Mouse (Mus musculus) midbrain, postnatal 0 days (tissue): Measurements from ENCODE around the gene Duxf3. TPM values are rescaled to one million over a fixed set of nuclear protein-coding genes. Genes with fewer than 3 reads are reported as not detected.
A peak's percentile ranks its signal among the peaks of the same experiment; 100 is the strongest.
"Not testable (repeated sequence)": the region's sequence is repeated elsewhere in the genome, so short reads cannot be mapped to it uniquely, and the experiment has no call there.

Source experiments
- ATAC-seq: fragments of 200-750 bp; cut with Nextera tagmentation; 2 replicates; pipeline ENCODE4 v1.8.0; 2017; ENCODE audit warnings: moderate number of reproducible peaks, mild to moderate bottlenecking, moderate TSS enrichment, moderate library complexity; ENCODE audit not compliant: low FRiP score
- DNase-seq: peaks from one replicate; pipeline ENCODE4 v3.0.0-alpha.2; 2015; ENCODE audit warnings: low spot score
- H3K27ac ChIP-seq: fragments of 300-500 bp; sonication (generic); 2 replicates; pipeline ENCODE4 v1.5.1; 2014; ENCODE audit warnings: low read depth, mild to moderate bottlenecking, low read length, mixed read lengths
- H3K27me3 ChIP-seq: fragments of 300-500 bp; sonication (generic); 2 replicates; pipeline ENCODE4 v1.6.1; 2014; ENCODE audit warnings: low read length, control low read depth, mixed read lengths; ENCODE audit not compliant: insufficient read depth
- H3K36me3 ChIP-seq: fragments of 300-500 bp; sonication (generic); 2 replicates; pipeline ENCODE4 v1.6.1; 2014; ENCODE audit warnings: low read length, control low read depth, mixed read lengths; ENCODE audit not compliant: insufficient read depth
- H3K4me1 ChIP-seq: fragments of 300-500 bp; sonication (generic); 2 replicates; pipeline ENCODE4 v1.6.1; 2014; ENCODE audit warnings: mild to moderate bottlenecking, control low read depth, antibody characterized with exemption, low read length, mixed read lengths; ENCODE audit not compliant: insufficient read depth
- H3K4me2 ChIP-seq: fragments of 300-500 bp; sonication (generic); 2 replicates; pipeline ENCODE4 v1.6.1; 2014; ENCODE audit warnings: low read depth, mild to moderate bottlenecking, low read length, mixed read lengths; ENCODE audit not compliant: poor library complexity, severe bottlenecking
- H3K4me3 ChIP-seq: fragments of 300-500 bp; sonication (generic); 2 replicates; pipeline ENCODE4 v1.5.1; 2014; ENCODE audit warnings: low read depth, mild to moderate bottlenecking, low read length, moderate library complexity
- H3K9ac ChIP-seq: fragments of 300-500 bp; sonication (generic); replicated peaks from 2 replicates; pipeline ENCODE4 v1.6.1; 2014; ENCODE audit warnings: mild to moderate bottlenecking, low read length, moderate library complexity, mixed read lengths; ENCODE audit not compliant: poor library complexity, severe bottlenecking
- H3K9me3 ChIP-seq: fragments of 300-500 bp; sonication (generic); 2 replicates; pipeline ENCODE4 v1.6.1; 2016; ENCODE audit warnings: low read length, control low read depth
- CTCF ChIP-seq: IDR thresholded peaks from 2 replicates; pipeline ENCODE4 v1.5.1; 2016; ENCODE audit warnings: antibody characterized with exemption, mild to moderate bottlenecking
- WGBS: fragments of 180-500 bp; shearing (Covaris S2); extraction: QIAGEN DNeasy Blood & Tissue Kit; methylation state at CpG from one replicate; pipeline ENCODE4 v1.1.7; 2014; 5-methylcytosine and 5-hydroxymethylcytosine counted together
- polyA plus RNA-seq: library from polyadenylated mRNA; unstranded; fragments of >200 nt; fragmentation: Nextera tagmentation; extraction: Ambion mirVana; gene quantifications from 2 replicates; pipeline ENCODE4 v1.2.1, GENCODE M21; 2015
- total RNA-seq: library from RNA; depleted of rRNA; stranded (reverse); fragments of >200 nt; gene quantifications from 2 replicates; pipeline ENCODE4 v1.2.3, GENCODE M21; 2014; rRNA removed

Gene Duxf3
- total RNA-seq (not detected in 2 replicates), polyA plus RNA-seq (not detected in 2 replicates)

DNA sequence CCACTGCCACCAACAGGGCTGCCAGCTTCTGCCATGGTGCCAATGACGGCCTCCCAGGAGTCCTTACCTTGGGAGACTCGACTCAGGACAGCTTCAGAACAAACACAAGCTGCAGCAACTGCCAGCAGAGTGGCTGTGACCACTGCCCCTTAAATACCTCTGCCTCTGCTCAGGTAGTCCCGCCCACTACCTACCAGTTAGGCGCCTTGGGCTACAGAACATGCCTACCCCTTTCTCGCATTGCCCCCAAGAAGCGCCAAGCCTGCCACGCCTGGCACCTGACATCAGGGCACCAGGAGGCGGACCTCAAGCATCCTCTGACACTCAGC is at the start of gene Duxf3:
TSS of gene Duxf3 (minus strand) at position 35 of the 329 bp plus-strand sequence.
- H3K4me2 ChIP-seq, H3K4me1 ChIP-seq, H3K9ac ChIP-seq, DNase-seq, H3K27ac ChIP-seq, H3K4me3 ChIP-seq, H3K36me3 ChIP-seq, H3K27me3 ChIP-seq: not testable (repeated sequence)
- 78% methylated on average over 6 of the region's 8 CpGs for WGBS
- H3K9me3 ChIP-seq, result peaks cover 23% of the 10 kb centered on the region
- peak; percentile 38 for ATAC-seq

DNA sequence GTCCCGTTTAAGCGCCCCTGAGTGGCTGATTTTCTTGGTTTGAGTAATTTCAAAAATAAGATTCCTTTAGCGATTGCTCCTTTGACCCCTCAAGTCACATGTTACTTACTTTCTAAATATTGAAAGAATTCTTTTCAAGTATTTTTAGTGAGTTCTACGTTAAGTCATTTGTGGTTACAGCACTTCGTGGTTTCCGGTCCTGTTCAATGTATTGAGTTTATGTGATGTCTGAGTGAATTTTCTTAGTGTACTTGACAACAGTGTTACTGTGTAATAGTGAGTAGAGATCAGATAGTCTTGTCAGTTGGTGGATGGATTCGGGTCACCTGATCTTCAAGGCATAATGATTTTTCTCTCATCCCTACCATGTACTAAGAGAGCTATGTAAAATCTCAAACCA is 49.8 kb upstream of the Duxf3 start:
- no peaks in the 10 kb centered on the region for H3K9me3 ChIP-seq
- 97% methylated on average over 7 of the region's 7 CpGs for WGBS
- H3K4me3 ChIP-seq, result no peak overlapping the region
- TF ChIP-seq CTCF, result no peak
- DNase-seq (no peak), ATAC-seq (no peak)
- H3K27ac ChIP-seq, result no peak overlapping the region
- H3K27me3 ChIP-seq, result no peaks in the 10 kb centered on the region
- H3K9ac ChIP-seq, result no peak overlapping the region
- H3K36me3 ChIP-seq, result peaks cover 20% of the 10 kb centered on the region; the same call in 1 of the 2 replicates
- H3K4me1 ChIP-seq, result no peaks in the 10 kb centered on the region
- H3K4me2 ChIP-seq, result no peak overlapping the region

DNA sequence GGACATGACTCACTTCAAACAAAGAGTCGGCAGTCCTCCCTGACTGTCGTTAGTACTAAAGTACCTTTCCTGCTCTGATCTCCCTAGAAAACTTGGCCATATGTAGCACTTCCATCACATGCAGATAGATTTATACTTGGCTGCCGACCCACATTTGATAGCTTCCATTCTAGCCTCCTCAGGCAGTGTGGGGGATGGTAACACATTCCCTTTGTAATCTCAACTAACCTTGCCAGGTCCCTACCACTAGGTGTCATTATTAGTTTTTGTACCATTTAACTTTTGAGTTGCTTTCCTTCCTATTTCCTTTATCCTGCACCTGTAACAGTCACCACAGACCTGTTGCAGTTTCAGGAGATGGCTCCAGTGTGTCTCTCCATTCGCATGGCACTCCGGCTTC is 26.0 kb upstream of the Duxf3 start:
- Histone ChIP-seq H3K9me3 (no peaks in the 10 kb centered on the region), H3K27ac (no peak overlapping the region), H3K36me3 (peaks cover 10% of the 10 kb centered on the region; the same call in 1 of the 2 replicates), H3K4me2 (no peak overlapping the region), H3K9ac (no peak overlapping the region), H3K4me1 (peaks cover 3% of the 10 kb centered on the region; the same call in 1 of the 2 replicates), H3K27me3 (no peaks in the 10 kb centered on the region), H3K4me3 (no peak overlapping the region)
- DNase-seq (peak; percentile 10), ATAC-seq (no peak)
- 83% methylated on average over 5 of the region's 5 CpGs for WGBS
- peak; percentile 47 for TF ChIP-seq CTCF

DNA sequence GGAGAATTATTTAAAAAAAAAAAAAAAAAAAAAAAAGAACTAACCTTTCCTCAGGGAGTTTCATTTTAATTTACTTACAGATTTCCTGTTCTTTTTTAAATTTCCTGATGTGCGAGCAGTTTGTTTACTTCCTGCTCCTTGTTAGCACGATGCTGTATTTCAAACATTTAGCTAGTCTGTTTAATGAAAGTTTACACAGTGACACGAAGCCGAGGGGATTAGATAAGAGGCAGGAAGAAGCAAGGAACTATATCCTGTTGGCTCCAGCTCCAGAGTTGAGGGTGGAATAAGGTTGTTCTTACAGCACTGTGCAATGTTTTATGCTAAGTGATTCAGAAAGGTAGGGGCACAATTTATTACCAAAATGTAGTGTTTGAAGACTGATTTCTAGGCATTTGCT is 23.5 kb upstream of the Duxf3 start:
- H3K27ac ChIP-seq, result no peak overlapping the region
- TF ChIP-seq CTCF, result no peak

DNA sequence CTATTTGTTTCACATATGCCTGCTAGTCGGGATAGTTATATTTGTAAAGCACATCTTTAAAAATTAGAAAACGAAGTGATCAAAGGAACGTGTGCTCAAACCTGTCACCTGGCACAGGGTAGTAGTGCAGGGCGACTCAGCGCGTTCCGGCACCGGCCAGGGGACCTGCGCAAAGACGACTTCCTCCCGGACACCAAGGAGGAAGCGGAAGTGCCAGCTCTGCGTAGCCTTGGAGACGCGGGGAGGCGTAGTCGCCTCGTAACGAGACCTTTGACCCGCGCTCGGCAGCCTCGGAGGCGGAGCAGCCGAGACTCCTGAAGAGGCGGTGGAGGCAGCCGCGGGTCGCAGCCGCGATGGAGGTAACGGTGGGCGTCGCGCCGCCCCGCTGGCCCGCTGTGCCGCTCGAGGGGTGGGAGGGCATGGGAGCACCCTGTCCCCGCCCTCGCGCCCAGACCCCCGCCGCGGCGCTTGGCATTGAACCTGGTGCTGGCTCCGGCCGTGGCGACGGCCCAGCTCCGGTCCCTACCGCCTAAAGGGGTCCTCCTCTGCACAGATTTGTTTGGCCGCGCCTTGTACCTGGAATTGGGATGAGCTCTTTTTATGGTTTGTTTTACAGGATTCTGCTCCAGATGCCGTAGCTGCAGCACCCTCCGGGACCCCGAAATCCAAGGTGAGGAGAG is 22.9 kb upstream of the Duxf3 start, which contains the start of gene Gcc2:
TSS of gene Gcc2 (plus strand) at position 285 of the 680 bp plus-strand sequence.
- WGBS, result under 1% methylated on average over 46 of the region's 58 CpGs
- Histone ChIP-seq H3K4me1 (peaks cover 3% of the 10 kb centered on the region; the same call in 1 of the 2 replicates), H3K36me3 (peaks cover 10% of the 10 kb centered on the region; the same call in 1 of the 2 replicates), H3K4me3 (peak within 1 kb of the TSS; percentile 94), H3K9me3 (no peaks in the 10 kb centered on the region), H3K27ac (peak within 1 kb of the TSS; percentile 71), H3K27me3 (no peaks in the 10 kb centered on the region), H3K9ac (peak within 1 kb of the TSS; percentile 77), H3K4me2 (peak within 1 kb of the TSS; percentile 59)
- peak; percentile 100 for ATAC-seq
- TF ChIP-seq CTCF, result peak; percentile 28; the same call in 1 of the 2 replicates
- DNase-seq, result peak; percentile 97

More for the DNA sequence above, 23.5 kb upstream of the Duxf3 start:
- WGBS, result 9% methylated on average over 4 of the region's 4 CpGs
- peak overlapping the region; percentile 59 for H3K4me2 ChIP-seq
- no peaks in the 10 kb centered on the region for H3K9me3 ChIP-seq
- H3K36me3 ChIP-seq, result peaks cover 10% of the 10 kb centered on the region; the same call in 1 of the 2 replicates
- DNase-seq (peak; percentile 14), ATAC-seq (no peak)
- H3K4me3 ChIP-seq, result peak overlapping the region; percentile 94
- no peaks in the 10 kb centered on the region for H3K27me3 ChIP-seq
- no peak overlapping the region for H3K9ac ChIP-seq
- peaks cover 3% of the 10 kb centered on the region; the same call in 1 of the 2 replicates for H3K4me1 ChIP-seq

DNA sequence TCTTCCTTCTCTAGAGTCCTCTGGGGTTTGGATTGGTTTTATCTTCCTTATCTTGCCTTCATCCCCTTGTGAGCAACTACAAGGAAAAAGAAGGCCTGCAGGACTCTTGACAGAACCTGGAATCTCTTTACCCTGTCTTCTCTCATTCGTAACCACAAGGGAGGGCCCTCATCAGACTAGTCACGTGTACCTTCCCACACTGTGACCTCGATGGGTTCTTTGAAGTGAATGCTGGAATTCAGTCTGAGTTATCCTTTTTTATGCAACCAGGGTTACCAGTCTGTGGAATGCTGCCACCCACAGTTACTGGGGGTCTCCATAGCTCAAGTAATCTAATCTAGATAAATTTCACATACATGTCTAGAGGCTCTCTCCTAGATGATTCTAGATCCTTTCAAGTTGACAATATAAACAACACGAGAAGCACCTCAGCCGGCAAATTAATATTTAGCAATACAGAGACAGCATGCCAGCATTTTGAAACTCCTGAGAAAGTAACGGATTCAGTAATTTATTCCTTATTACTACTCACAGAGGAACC is 22.2 kb upstream of the Duxf3 start:
- no peak for TF ChIP-seq CTCF
- Histone ChIP-seq H3K9me3 (no peaks in the 10 kb centered on the region), H3K4me3 (peak overlapping the region; percentile 94), H3K27me3 (no peaks in the 10 kb centered on the region), H3K4me2 (peak overlapping the region; percentile 59), H3K27ac (no peak overlapping the region), H3K9ac (0 out of 2 replicates have a peak overlapping the region, but pooled peaks have one; percentile 77), H3K4me1 (peaks cover 3% of the 10 kb centered on the region; the same call in 1 of the 2 replicates), H3K36me3 (peaks cover 10% of the 10 kb centered on the region; the same call in 1 of the 2 replicates)
- 17% methylated on average over 6 of the region's 6 CpGs for WGBS
- DNase-seq, result peak; percentile 6
- peak; percentile 57 for ATAC-seq
